ENCODE assay signal across 36 mouse cellular contexts in genomic region chr7:139963814-139964213, GRCm38 (mm10). TPM values are rescaled to one million over a fixed set of nuclear protein-coding genes. Genes with fewer than 3 reads are reported as not detected.
"Had no signal": no experiment of that assay in that cellular context is flagged by ENCODE, and none has a peak within 500 bp of the region (broad histone marks: within the 10 kb centered on the region; RNA-seq: fewer than 3 reads in every experiment).

No protein-coding gene starts in this region.

- DNase-seq: gastrocnemius, adult 2 months; gastrocnemius, postnatal 10 days; gastrocnemius, postnatal 25 days; heart, adult 18-20 months; heart, postnatal 10 days; heart, postnatal 4 days; kidney, adult 18-20 months; kidney, adult 8-10 months; kidney, postnatal 10 days; kidney, postnatal 25 days; kidney, postnatal 4 days; layer of hippocampus, postnatal 36 days; left cerebral cortex, postnatal 4 days had no signal

- H3K4me1 ChIP-seq: heart, embryonic 10.5 days; heart, embryonic 12.5 days; hindbrain, embryonic 12.5 days; intestine, embryonic 15.5 days; limb, embryonic 15.5 days had no signal

- H3K36me3 ChIP-seq: heart, embryonic 10.5 days; heart, embryonic 12.5 days; hindbrain, embryonic 10.5 days; hindbrain, embryonic 12.5 days; intestine, embryonic 15.5 days; limb, embryonic 13.5 days; limb, embryonic 15.5 days had no signal

- ATAC-seq: hindbrain, embryonic 16.5 days; inflammation-experienced regulatory T-cells, adult 6 months; intestine, embryonic 15.5 days; intestine, postnatal 0 days had no signal

- H3K9ac ChIP-seq: heart, embryonic 12.5 days; hindbrain, embryonic 12.5 days; hindbrain, embryonic 14.5 days; intestine, embryonic 15.5 days; limb, embryonic 13.5 days; limb, embryonic 15.5 days had no signal

- H3K4me2 ChIP-seq: heart, embryonic 12.5 days; hindbrain, embryonic 12.5 days; hindbrain, embryonic 14.5 days; intestine, embryonic 15.5 days; limb, embryonic 13.5 days; limb, embryonic 15.5 days had no signal

- H3K27me3 ChIP-seq: hindbrain, embryonic 12.5 days; limb, embryonic 15.5 days had no signal

- H3K4me3 ChIP-seq: gastrocnemius, adult 2 months; heart, embryonic 10.5 days; heart, embryonic 12.5 days; hindbrain, embryonic 10.5 days; hindbrain, embryonic 12.5 days; intestine, embryonic 15.5 days; layer of hippocampus, adult 2 months; limb, embryonic 13.5 days; limb, embryonic 15.5 days had no signal

- H3K27ac ChIP-seq: gastrocnemius, adult 2 months; heart, embryonic 10.5 days; hindbrain, embryonic 10.5 days; hindbrain, embryonic 12.5 days; hindbrain, embryonic 14.5 days; intestine, embryonic 15.5 days; layer of hippocampus, adult 2 months; limb, embryonic 13.5 days; limb, embryonic 15.5 days had no signal

- H3K9me3 ChIP-seq: heart, embryonic 10.5 days; heart, embryonic 12.5 days; hindbrain, embryonic 10.5 days; hindbrain, embryonic 12.5 days; intestine, embryonic 15.5 days; limb, embryonic 13.5 days; limb, embryonic 15.5 days had no signal

RNA-seq across cellular contexts. Expression of gene 6430531B16Rik, which starts 14.7 kb away (rescaled TPM):
- total RNA-seq: gastrocnemius, adult 2 months; gastrocnemius, postnatal 10 days; gastrocnemius, postnatal 25 days; gastrocnemius, postnatal 4 days; heart, adult 18-20 months; heart, adult 8-10 months; heart, postnatal 10 days; heart, postnatal 25 days; heart, postnatal 4 days had no signal
- polyA plus RNA-seq: heart, embryonic 14.5 days had no signal

RNA-seq across cellular contexts. Expression of gene Utf1, which starts 20.2 kb away (rescaled TPM):
- total RNA-seq: gastrocnemius, adult 2 months; gastrocnemius, postnatal 10 days; gastrocnemius, postnatal 25 days; gastrocnemius, postnatal 4 days; granulocyte monocyte progenitor cell, adult 5-6 weeks; heart, adult 18-20 months; heart, adult 8-10 months; heart, postnatal 10 days; heart, postnatal 25 days; heart, postnatal 4 days; layer of hippocampus, adult 2 months; layer of hippocampus, postnatal 14 days; layer of hippocampus, postnatal 36 days; left cerebral cortex, adult 18-20 months; left cerebral cortex, adult 8-10 months; left cerebral cortex, postnatal 10 days; left cerebral cortex, postnatal 25 days; left cerebral cortex, postnatal 4 days had no signal
- polyA plus RNA-seq: heart, embryonic 12.5 days; heart, embryonic 14.5 days; hindbrain, embryonic 10.5 days; hindbrain, embryonic 12.5 days; hindbrain, embryonic 14.5 days; hindbrain, embryonic 16.5 days; intestine, embryonic 15.5 days; intestine, postnatal 0 days; limb, embryonic 11.5 days had no signal
